Mouse (Mus musculus) midbrain, embryonic 10.5 days (tissue): ENCODE data around the gene Dcst2. TPM values are rescaled to one million over a fixed set of nuclear protein-coding genes. Genes with fewer than 3 reads are reported as not detected.
A peak's percentile ranks its signal among the peaks of the same experiment; 100 is the strongest.

Experiments
- DNase-seq: peaks from one replicate; pipeline ENCODE4 v3.0.0-alpha.2; 2017; ENCODE audit warnings: low spot score
- H3K27ac ChIP-seq: fragments of 300-500 bp; sonication (generic); replicated peaks from 2 replicates; pipeline ENCODE4 v1.5.1; 2016; ENCODE audit warnings: mild to moderate bottlenecking
- H3K27me3 ChIP-seq: fragments of 300-500 bp; sonication (generic); 2 replicates; pipeline ENCODE4 v1.6.1; 2016; ENCODE audit warnings: low read depth, mild to moderate bottlenecking; ENCODE audit not compliant: poor library complexity, severe bottlenecking
- H3K36me3 ChIP-seq: fragments of 300-500 bp; sonication (generic); 2 replicates; pipeline ENCODE4 v1.6.1; 2016; ENCODE audit warnings: mild to moderate bottlenecking, moderate library complexity
- H3K4me1 ChIP-seq: fragments of 300-500 bp; sonication (generic); 2 replicates; pipeline ENCODE4 v1.6.1; 2016
- H3K4me3 ChIP-seq: fragments of 300-500 bp; sonication (generic); 2 replicates; pipeline ENCODE4 v1.5.1; 2016; ENCODE audit warnings: mild to moderate bottlenecking, moderate library complexity
- H3K9me3 ChIP-seq: fragments of 300-500 bp; sonication (generic); replicated peaks from 2 replicates; pipeline ENCODE4 v1.6.1; 2016; ENCODE audit warnings: mild to moderate bottlenecking
- WGBS: fragments of 180-500 bp; shearing (Covaris S2); methylation state at CpG from one replicate; pipeline ENCODE4 v1.1.7; 2016; 5-methylcytosine and 5-hydroxymethylcytosine counted together
- polyA plus RNA-seq: library from polyadenylated mRNA; unstranded; fragments of >200 nt; fragmentation: Nextera tagmentation; extraction: Ambion mirVana; gene quantifications from 2 replicates; pipeline ENCODE4 v1.2.1, GENCODE M21; 2016

Gene Dcst2
- 0.11 and 0.12 TPM in 2 replicates for polyA plus RNA-seq

DNA sequence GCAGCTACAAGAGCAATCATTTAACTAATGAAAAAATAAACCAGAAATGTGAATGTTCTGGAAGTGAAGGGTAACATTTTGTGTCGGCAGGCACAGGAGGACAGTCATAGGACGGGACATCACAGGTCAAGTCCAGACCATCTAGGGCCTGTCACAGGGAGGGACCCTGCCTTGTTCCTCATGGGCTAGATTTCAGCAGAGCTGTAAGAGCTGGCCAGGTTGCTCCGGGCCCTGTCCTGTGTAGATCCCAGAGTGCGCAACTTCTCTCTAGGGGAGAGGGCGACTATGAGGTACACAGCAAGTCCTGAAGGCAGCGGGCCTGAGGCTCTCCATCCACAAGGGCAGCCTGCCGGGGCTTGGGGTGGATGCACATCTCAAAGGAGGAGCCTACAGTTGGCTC is at the start of gene Dcst2:
Gene Dcst2, plus strand, starts transcription at position 301 of the 400 bp plus-strand sequence.
- no peak within 1 kb of the TSS for H3K4me3 ChIP-seq
- H3K27me3 ChIP-seq: peaks cover 5% of the 10 kb centered on the region; the same call in 1 of the 2 replicates
- WGBS: 88% methylated on average over 7 of the region's 7 CpGs
- H3K4me1 ChIP-seq: peaks cover 14% of the 10 kb centered on the region
- no peaks in the 10 kb centered on the region for H3K9me3 ChIP-seq
- no peak for DNase-seq
- H3K36me3 ChIP-seq: no peaks in the 10 kb centered on the region
- H3K27ac ChIP-seq: no peak within 1 kb of the TSS

- H3K9me3 ChIP-seq: peaks cover 5% of the 10 kb centered on the region; the same call in 1 of the 2 replicates
- 76% methylated on average over 5 of the region's 5 CpGs for WGBS
- peaks cover 40% of the 10 kb centered on the region for H3K4me1 ChIP-seq
- no peak for DNase-seq
- H3K27me3 ChIP-seq: peaks cover 51% of the 10 kb centered on the region
- H3K4me3 ChIP-seq: no peak overlapping the region
- no peak overlapping the region for H3K27ac ChIP-seq
- H3K36me3 ChIP-seq: no peaks in the 10 kb centered on the region
These were observed 47.4 kb upstream of the Dcst2 start for GRCm38 (mm10) chr3:89314340-89314739.

GRCm38 (mm10) chr3:89314791-89315190 is 47.0 kb upstream of the Dcst2 start:
- no peak for DNase-seq
- Histone ChIP-seq H3K27me3 (peaks cover 55% of the 10 kb centered on the region), H3K4me1 (peaks cover 45% of the 10 kb centered on the region), H3K4me3 (peak overlapping the region; percentile 57), H3K27ac (peak overlapping the region; percentile 84), H3K36me3 (no peaks in the 10 kb centered on the region), H3K9me3 (peaks cover 5% of the 10 kb centered on the region; the same call in 1 of the 2 replicates)
- WGBS: 48% methylated on average over 2 of the region's 2 CpGs

DNA sequence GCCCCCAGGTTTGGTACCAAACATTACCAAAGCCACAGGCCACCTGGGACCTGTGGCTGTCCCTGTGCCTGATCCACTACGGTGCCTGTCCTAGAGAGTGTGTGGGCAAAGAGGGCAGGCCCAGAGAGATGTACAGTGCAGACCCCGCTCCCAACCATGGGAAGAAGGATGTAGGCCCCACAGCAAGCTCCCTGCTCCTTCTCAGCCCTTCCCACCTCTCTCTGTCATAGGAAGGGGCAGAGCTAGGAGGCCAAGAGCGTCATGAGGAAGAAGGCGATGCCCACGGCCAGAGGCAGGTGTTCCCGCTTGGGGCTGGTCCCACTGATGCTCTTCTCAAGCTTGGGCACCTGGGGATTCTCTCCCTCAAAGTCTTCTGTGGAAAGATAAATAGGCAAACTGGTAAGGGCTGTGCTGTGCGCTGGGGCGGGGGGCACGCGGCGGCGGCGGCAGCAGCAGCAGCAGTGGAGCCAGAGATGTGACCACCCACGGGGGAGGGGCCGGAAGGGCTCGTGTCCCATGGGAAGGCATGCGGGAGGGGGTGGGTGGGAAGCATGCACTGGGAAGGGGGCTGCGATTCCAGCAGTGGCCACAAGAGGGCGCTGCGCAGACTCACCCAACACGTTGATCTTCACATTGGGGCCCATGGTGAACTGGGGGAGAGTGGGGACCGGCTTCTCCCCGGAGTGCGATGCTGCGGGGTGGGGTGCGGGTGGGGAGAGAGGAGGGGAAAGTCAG is 46.4 kb upstream of the Dcst2 start:
- WGBS: 6% methylated on average over 26 of the region's 26 CpGs

GRCm38 (mm10) chr3:89315930-89316831 is 45.6 kb upstream of the Dcst2 start:
- Histone ChIP-seq H3K36me3 (no peaks in the 10 kb centered on the region), H3K27me3 (peaks cover 69% of the 10 kb centered on the region), H3K4me1 (peaks cover 59% of the 10 kb centered on the region), H3K27ac (peak overlapping the region; percentile 84), H3K9me3 (peaks cover 3% of the 10 kb centered on the region; the same call in 1 of the 2 replicates), H3K4me3 (peak overlapping the region; percentile 57)
- DNase-seq: no peak
- 8% methylated on average over 40 of the region's 40 CpGs for WGBS

More for the DNA sequence above, 46.4 kb upstream of the Dcst2 start:
- H3K9me3 ChIP-seq: peaks cover 5% of the 10 kb centered on the region; the same call in 1 of the 2 replicates
- H3K27ac ChIP-seq: peak overlapping the region; percentile 84
- H3K27me3 ChIP-seq: peaks cover 61% of the 10 kb centered on the region
- H3K36me3 ChIP-seq: no peaks in the 10 kb centered on the region
- peak overlapping the region; percentile 57 for H3K4me3 ChIP-seq
- H3K4me1 ChIP-seq: peaks cover 51% of the 10 kb centered on the region
- peak; percentile 89 for DNase-seq

GRCm38 (mm10) chr3:89316833-89317232 is 44.9 kb upstream of the Dcst2 start:
- WGBS: 0% methylated on average over 4 of the region's 4 CpGs

GRCm38 (mm10) chr3:89317246-89317645 is 44.5 kb upstream of the Dcst2 start:
- peak overlapping the region; percentile 57; the same call in 1 of the 2 replicates for H3K4me3 ChIP-seq
- peaks cover 69% of the 10 kb centered on the region for H3K4me1 ChIP-seq
- DNase-seq: no peak
- H3K9me3 ChIP-seq: no peaks in the 10 kb centered on the region
- 59% methylated on average over 5 of the region's 6 CpGs for WGBS
- H3K27ac ChIP-seq: no peak overlapping the region
- no peaks in the 10 kb centered on the region for H3K36me3 ChIP-seq
- H3K27me3 ChIP-seq: peaks cover 80% of the 10 kb centered on the region

More at GRCm38 (mm10) chr3:89316833-89317232, 44.9 kb upstream of the Dcst2 start:
- peak; percentile 88 for DNase-seq
- H3K4me1 ChIP-seq: peaks cover 65% of the 10 kb centered on the region
- H3K4me3 ChIP-seq: peak overlapping the region; percentile 57
- H3K36me3 ChIP-seq: no peaks in the 10 kb centered on the region
- H3K27me3 ChIP-seq: peaks cover 76% of the 10 kb centered on the region
- no peak overlapping the region for H3K27ac ChIP-seq
- no peaks in the 10 kb centered on the region for H3K9me3 ChIP-seq

GRCm38 (mm10) chr3:89318316-89318715 is 43.5 kb upstream of the Dcst2 start:
- 77% methylated on average over 8 of the region's 8 CpGs for WGBS
- Histone ChIP-seq H3K27ac (no peak overlapping the region), H3K36me3 (no peaks in the 10 kb centered on the region), H3K4me3 (no peak overlapping the region), H3K27me3 (peaks cover 86% of the 10 kb centered on the region), H3K4me1 (peaks cover 80% of the 10 kb centered on the region), H3K9me3 (no peaks in the 10 kb centered on the region)
- no peak for DNase-seq

DNA sequence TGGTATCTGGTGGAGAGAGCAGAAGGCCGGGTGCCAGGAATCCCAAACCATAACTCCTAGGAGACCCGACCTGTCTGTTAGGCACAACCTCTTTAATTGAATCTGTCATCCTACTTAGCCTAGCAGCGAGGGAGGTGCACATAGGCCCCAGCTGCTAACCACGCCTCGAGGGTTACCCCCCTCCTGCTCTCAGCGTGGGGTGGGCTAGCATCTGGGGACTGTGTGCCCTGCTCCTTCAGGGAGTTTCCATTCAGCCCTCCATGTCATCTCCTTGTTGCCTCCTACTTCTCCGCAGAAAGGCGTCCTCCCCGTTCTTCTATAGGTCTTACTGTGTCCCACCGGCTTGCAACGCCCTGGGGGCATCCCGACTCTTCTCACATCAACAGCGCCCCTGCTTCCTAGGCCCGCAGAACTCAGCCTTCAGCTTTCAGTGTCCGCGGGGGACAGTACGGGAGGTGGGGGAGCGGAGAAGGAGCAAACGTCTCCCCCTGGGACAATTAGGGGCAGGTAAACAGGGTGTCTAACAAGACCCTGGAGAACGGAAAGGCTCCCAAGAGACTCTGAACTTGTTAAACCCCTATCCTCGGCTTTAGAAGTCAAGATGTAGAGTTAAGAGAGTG is 42.7 kb upstream of the Dcst2 start:
- DNase-seq: peak; percentile 45
- Histone ChIP-seq H3K36me3 (no peaks in the 10 kb centered on the region), H3K27ac (no peak overlapping the region), H3K27me3 (peaks cover 93% of the 10 kb centered on the region), H3K9me3 (no peaks in the 10 kb centered on the region), H3K4me3 (peak overlapping the region; percentile 66), H3K4me1 (peaks cover 81% of the 10 kb centered on the region)
- WGBS: 8% methylated on average over 21 of the region's 21 CpGs

DNA sequence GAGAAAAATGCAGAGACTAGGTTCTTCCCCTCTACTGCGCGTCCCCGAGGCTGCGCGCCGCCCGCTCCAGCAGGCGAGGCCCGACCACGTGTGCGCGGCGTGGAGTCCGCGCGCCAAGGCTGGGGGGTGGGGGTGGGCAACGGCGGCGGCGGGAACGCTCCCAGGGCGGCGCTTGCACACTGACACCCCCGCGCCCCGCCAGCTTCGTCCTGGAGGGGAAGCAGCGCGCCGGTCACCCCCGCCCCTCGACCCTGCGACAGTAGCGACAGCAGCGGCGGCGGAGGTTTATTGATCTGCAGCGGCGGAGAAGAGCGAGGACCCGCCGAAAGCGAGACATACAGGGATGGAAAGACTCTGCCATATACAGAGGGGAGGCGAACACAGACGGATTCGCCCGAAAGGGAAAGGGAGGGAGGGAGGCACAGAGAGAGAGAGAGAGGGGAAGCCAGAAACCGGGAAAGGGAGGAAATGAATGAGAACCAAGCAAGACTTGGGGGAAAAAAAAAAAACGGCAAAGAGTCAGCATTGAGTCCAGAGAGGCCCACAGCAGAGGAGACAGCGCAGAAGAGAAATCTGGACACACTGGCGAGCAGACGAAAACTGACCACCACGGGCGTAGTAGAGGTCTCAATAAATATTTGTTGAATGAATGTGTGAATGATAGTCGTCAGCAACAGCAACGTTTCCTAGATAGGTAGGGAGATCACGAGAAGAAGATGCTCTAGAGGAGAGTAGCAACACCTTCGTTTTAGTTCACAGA is 42.0 kb upstream of the Dcst2 start:
- Histone ChIP-seq H3K27me3 (peaks cover 99% of the 10 kb centered on the region), H3K27ac (peak overlapping the region; percentile 56; the same call in 1 of the 2 replicates), H3K36me3 (no peaks in the 10 kb centered on the region), H3K4me3 (peak overlapping the region; percentile 66), H3K4me1 (peaks cover 78% of the 10 kb centered on the region), H3K9me3 (no peaks in the 10 kb centered on the region)
- WGBS: 4% methylated on average over 58 of the region's 58 CpGs
- DNase-seq: peak; percentile 66

GRCm38 (mm10) chr3:89320581-89321182 is 41.1 kb upstream of the Dcst2 start:
- peaks cover 69% of the 10 kb centered on the region for H3K4me1 ChIP-seq
- no peaks in the 10 kb centered on the region for H3K36me3 ChIP-seq
- peak overlapping the region; percentile 66 for H3K4me3 ChIP-seq
- peak overlapping the region; percentile 81 for H3K27ac ChIP-seq
- DNase-seq: peak; percentile 73
- peaks cover 99% of the 10 kb centered on the region for H3K27me3 ChIP-seq
- no peaks in the 10 kb centered on the region for H3K9me3 ChIP-seq
- WGBS: 1% methylated on average over 41 of the region's 41 CpGs
